9 mouse cellular contexts compared by ENCODE assay signal in genomic region chr6:47799079-47799478, GRCm38 (mm10). TPM values are rescaled to one million over a fixed set of nuclear protein-coding genes. Genes with fewer than 3 reads are reported as not detected.
DNase-seq lines count a peak whose midpoint lies in the region; ATAC-seq lines count a peak whose summit lies in the region.
"Had no signal": no experiment of that assay in that cellular context is flagged by ENCODE, and none has a peak within 500 bp of the region (broad histone marks: within the 10 kb centered on the region; RNA-seq: fewer than 3 reads in every experiment).

No protein-coding gene starts in this region.

- DNase-seq in layer of hippocampus, adult 11-12 months (ENCODE audit: low spot score): peak; percentile 76
- no peak for DNase-seq in layer of hippocampus, postnatal 36 days
- DNase-seq in ZHBTc4 (ENCODE audit: low read depth, low spot score): peak; percentile 91
- peak; percentile 88 for DNase-seq in embryonic facial prominence, embryonic 11.5 days (ENCODE audit: low spot score)
- DNase-seq in heart, postnatal 4 days: peak; percentile 74
- DNase-seq in limb, embryonic 11.5 days (ENCODE audit: low spot score): peak; percentile 67
- peak; percentile 58 to 85 for DNase-seq in thymus, postnatal 10 days (ENCODE audit: low spot score in 2 of 2)

- no peaks in the 10 kb centered on the region for H3K9me3 ChIP-seq in embryonic facial prominence, embryonic 11.5 days (replicated peaks; ENCODE audit: control insufficient read depth, low read length)
- H3K9me3 ChIP-seq in limb, embryonic 11.5 days (ENCODE audit: control insufficient read depth, low read length): no peaks in the 10 kb centered on the region
- H3K9me3 ChIP-seq in midbrain, embryonic 15.5 days: no peaks in the 10 kb centered on the region

- no peak overlapping the region for H3K27ac ChIP-seq in embryonic facial prominence, embryonic 11.5 days (replicated peaks; ENCODE audit: low read depth, low read length)
- no peak overlapping the region for H3K27ac ChIP-seq in limb, embryonic 11.5 days (replicated peaks; ENCODE audit: low read depth, low read length)
- H3K27ac ChIP-seq in midbrain, embryonic 15.5 days: no peak overlapping the region
- H3K27ac ChIP-seq: macrophage had no signal

- no peak; the same call in 1 of the 2 replicates for ATAC-seq in embryonic facial prominence, embryonic 11.5 days (replicated peaks; ENCODE audit: insufficient number of reproducible peaks, low FRiP score, low TSS enrichment, low read depth)
- ATAC-seq in limb, embryonic 11.5 days (ENCODE audit: insufficient number of reproducible peaks, low FRiP score, low TSS enrichment, low read depth): no peak
- peak; percentile 45 for ATAC-seq in midbrain, embryonic 15.5 days (replicated peaks)

- H3K4me2 ChIP-seq in embryonic facial prominence, embryonic 11.5 days (ENCODE audit: low read depth, low read length): no peak overlapping the region
- no peak overlapping the region for H3K4me2 ChIP-seq in limb, embryonic 11.5 days (ENCODE audit: low read depth, severe bottlenecking)
- no peak overlapping the region for H3K4me2 ChIP-seq in midbrain, embryonic 15.5 days

- peaks cover 36% of the 10 kb centered on the region for H3K36me3 ChIP-seq in embryonic facial prominence, embryonic 11.5 days (replicated peaks; ENCODE audit: control insufficient read depth, insufficient read depth, low read depth, low read length)
- peaks cover 40% of the 10 kb centered on the region for H3K36me3 ChIP-seq in limb, embryonic 11.5 days (ENCODE audit: control insufficient read depth, insufficient read depth, low read length)
- peaks cover 65% of the 10 kb centered on the region for H3K36me3 ChIP-seq in midbrain, embryonic 15.5 days (replicated peaks)

- 54% methylated on average over 6 of the region's 6 CpGs for WGBS in embryonic facial prominence, embryonic 11.5 days
- WGBS in limb, embryonic 11.5 days: 59% methylated on average over 6 of the region's 6 CpGs
- WGBS in midbrain, embryonic 15.5 days: 50% methylated on average over 6 of the region's 6 CpGs

- H3K27me3 ChIP-seq in embryonic facial prominence, embryonic 11.5 days (ENCODE audit: control insufficient read depth, insufficient read depth, low read length): no peaks in the 10 kb centered on the region
- H3K27me3 ChIP-seq in limb, embryonic 11.5 days (ENCODE audit: control insufficient read depth, insufficient read depth, low read length): no peaks in the 10 kb centered on the region
- H3K27me3 ChIP-seq in midbrain, embryonic 15.5 days (replicated peaks): no peaks in the 10 kb centered on the region

- no peak overlapping the region for H3K9ac ChIP-seq in embryonic facial prominence, embryonic 11.5 days (replicated peaks; ENCODE audit: low read length)
- no peak overlapping the region for H3K9ac ChIP-seq in limb, embryonic 11.5 days (ENCODE audit: low read length)
- H3K9ac ChIP-seq in midbrain, embryonic 15.5 days: no peak overlapping the region

- H3K4me1 ChIP-seq in embryonic facial prominence, embryonic 11.5 days (ENCODE audit: control insufficient read depth, insufficient read depth, low read length): no peaks in the 10 kb centered on the region
- H3K4me1 ChIP-seq in limb, embryonic 11.5 days (ENCODE audit: control insufficient read depth, insufficient read depth, low read length): no peaks in the 10 kb centered on the region
- H3K4me1 ChIP-seq in midbrain, embryonic 15.5 days: 0 out of 2 replicates have a peak, but pooled peaks cover 3% of the 10 kb centered on the region

- no peak overlapping the region for H3K4me3 ChIP-seq in embryonic facial prominence, embryonic 11.5 days (ENCODE audit: low read depth, low read length)
- no peak overlapping the region for H3K4me3 ChIP-seq in limb, embryonic 11.5 days (ENCODE audit: low read depth, low read length)
- no peak overlapping the region for H3K4me3 ChIP-seq in midbrain, embryonic 15.5 days

RNA-seq across cellular contexts. Expression of gene Pdia4, which starts 14.2 kb away (rescaled TPM):
- total RNA-seq in layer of hippocampus, postnatal 36 days (2021): 10 to 100 TPM; 76.7 to 99.9 TPM
- polyA plus RNA-seq in embryonic facial prominence, embryonic 11.5 days (2014; fragmentation: Nextera tagmentation; extraction: Ambion mirVana): 324 and 338 TPM in 2 replicates
- total RNA-seq in heart, postnatal 4 days (2021): 10 to 100 TPM; 65.1 to 69.8 TPM
- polyA plus RNA-seq in limb, embryonic 11.5 days (2014; fragmentation: Nextera tagmentation; extraction: Ambion mirVana): 322 and 336 TPM in 2 replicates
- polyA plus RNA-seq in midbrain, embryonic 15.5 days (2015; fragmentation: Nextera tagmentation; extraction: Ambion mirVana): 138 and 149 TPM in 2 replicates

RNA-seq across cellular contexts. Expression of gene Zfp786, which starts 31.6 kb away (rescaled TPM):
- total RNA-seq in layer of hippocampus, postnatal 36 days (2021): 1 to 10 TPM; 5.3 to 7.3 TPM
- 5.5 and 5.9 TPM in 2 replicates for polyA plus RNA-seq in embryonic facial prominence, embryonic 11.5 days (2014; fragmentation: Nextera tagmentation; extraction: Ambion mirVana)
- 1 to 10 TPM; 1.1 to 1.7 TPM for total RNA-seq in heart, postnatal 4 days (2021)
- 4.7 and 5.4 TPM in 2 replicates for polyA plus RNA-seq in limb, embryonic 11.5 days (2014; fragmentation: Nextera tagmentation; extraction: Ambion mirVana)
- polyA plus RNA-seq in midbrain, embryonic 15.5 days (2015; fragmentation: Nextera tagmentation; extraction: Ambion mirVana): 21.1 and 22.8 TPM in 2 replicates

RNA-seq across cellular contexts. Expression of gene Zfp398, which starts 36.4 kb away (rescaled TPM):
- 10 to 100 TPM; 20.9 to 24.4 TPM for total RNA-seq in layer of hippocampus, postnatal 36 days (2021)
- polyA plus RNA-seq in embryonic facial prominence, embryonic 11.5 days (2014; fragmentation: Nextera tagmentation; extraction: Ambion mirVana): 6.4 and 6.5 TPM in 2 replicates
- total RNA-seq in heart, postnatal 4 days (2021): 1 to 10 TPM; 7.4 to 7.7 TPM
- 9.0 and 9.3 TPM in 2 replicates for polyA plus RNA-seq in limb, embryonic 11.5 days (2014; fragmentation: Nextera tagmentation; extraction: Ambion mirVana)
- 20.9 and 22.5 TPM in 2 replicates for polyA plus RNA-seq in midbrain, embryonic 15.5 days (2015; fragmentation: Nextera tagmentation; extraction: Ambion mirVana)

Comparison
In these comparisons a context has a peak if more than half of its experiments do, and no peak if none do; other contexts are left out.
1. DNase-seq: peak in layer of hippocampus, adult 11-12 months (single experiment), ZHBTc4 (single experiment), embryonic facial prominence, embryonic 11.5 days (single experiment), heart, postnatal 4 days (single experiment), limb, embryonic 11.5 days (single experiment) and thymus, postnatal 10 days (2 of 2); none in layer of hippocampus, postnatal 36 days (0 of 2).